8 mouse cellular contexts compared by ENCODE assay signal in the genomic region with DNA sequence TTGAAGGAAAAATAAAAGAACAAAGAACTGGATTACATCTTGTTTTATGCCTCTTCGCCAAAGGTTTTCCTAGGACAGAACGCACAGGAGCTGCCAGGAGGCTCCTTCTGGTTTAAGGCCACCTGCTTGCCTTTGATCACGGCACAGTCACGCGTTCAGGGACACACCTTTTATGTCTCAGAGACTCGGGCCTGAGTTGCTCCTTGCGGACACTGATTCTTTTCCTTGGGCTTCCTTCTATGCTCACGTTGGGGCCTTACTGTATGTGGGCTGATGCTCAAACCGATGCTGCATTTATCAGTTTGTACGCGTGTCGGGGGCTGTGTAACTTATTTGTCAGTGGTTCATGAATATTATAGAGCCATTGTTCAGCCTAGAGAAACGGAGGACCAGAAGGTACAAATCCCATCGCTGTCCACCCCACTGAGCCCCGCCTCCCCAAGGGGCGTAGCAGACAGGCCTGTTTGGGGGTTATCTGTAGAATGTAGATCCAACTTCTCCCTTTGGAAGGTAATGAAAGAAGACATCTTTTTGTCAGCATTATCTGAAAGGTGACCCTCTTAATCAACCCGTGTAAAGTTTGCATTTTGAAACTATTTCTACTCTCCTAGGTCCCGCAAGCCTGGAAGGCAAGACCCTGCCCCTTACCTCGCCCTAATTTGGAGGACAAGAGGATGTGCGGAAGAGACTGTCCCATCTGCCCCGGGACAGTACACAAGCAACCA. TPM values are rescaled to one million over a fixed set of nuclear protein-coding genes. Genes with fewer than 3 reads are reported as not detected.
A peak's percentile ranks its signal among the peaks of the same experiment; 100 is the strongest.
DNase-seq lines count a peak whose midpoint lies in the region; ATAC-seq and TF ChIP-seq lines count a peak whose summit lies in the region.

No protein-coding gene starts in this region.

- no peak overlapping the region for H3K27ac ChIP-seq in forebrain, embryonic 14.5 days (ENCODE audit: low read depth, low read length)
- H3K27ac ChIP-seq in limb, embryonic 11.5 days (replicated peaks; ENCODE audit: low read depth, low read length), result no peak overlapping the region
- H3K27ac ChIP-seq in neural tube, embryonic 14.5 days (ENCODE audit: low read depth, low read length), result no peak overlapping the region

- no peak for TF ChIP-seq CTCF in lung, adult 2 months (IDR thresholded peaks at IDR 0.05; ENCODE audit: insufficient read depth, low read length)

- H3K4me1 ChIP-seq in lung, adult 2 months (ENCODE audit: control insufficient read depth, insufficient read depth, low read length), result no peaks in the 10 kb centered on the region; the same call in 1 of the 2 replicates
- H3K4me1 ChIP-seq in forebrain, embryonic 14.5 days (ENCODE audit: control insufficient read depth, insufficient read depth, low read length), result peaks cover 7% of the 10 kb centered on the region
- no peaks in the 10 kb centered on the region for H3K4me1 ChIP-seq in limb, embryonic 11.5 days (ENCODE audit: control insufficient read depth, insufficient read depth, low read length)
- peaks cover 6% of the 10 kb centered on the region for H3K4me1 ChIP-seq in neural tube, embryonic 14.5 days (ENCODE audit: control insufficient read depth, insufficient read depth, low read length)

- H3K9ac ChIP-seq in forebrain, embryonic 14.5 days (ENCODE audit: low read length), result peak overlapping the region; percentile 49
- peak overlapping the region; percentile 30; the same call in 1 of the 2 replicates for H3K9ac ChIP-seq in limb, embryonic 11.5 days (ENCODE audit: low read length)
- H3K9ac ChIP-seq in neural tube, embryonic 14.5 days (replicated peaks; ENCODE audit: low read depth, low read length), result no peak overlapping the region

- no peaks in the 10 kb centered on the region for H3K9me3 ChIP-seq in forebrain, embryonic 14.5 days (replicated peaks; ENCODE audit: control insufficient read depth, low read length)
- no peaks in the 10 kb centered on the region for H3K9me3 ChIP-seq in limb, embryonic 11.5 days (ENCODE audit: control insufficient read depth, low read length)
- no peaks in the 10 kb centered on the region for H3K9me3 ChIP-seq in neural tube, embryonic 14.5 days (ENCODE audit: control insufficient read depth, low read length)

- H3K36me3 ChIP-seq in forebrain, embryonic 14.5 days (ENCODE audit: control insufficient read depth, insufficient read depth, low read length), result no peaks in the 10 kb centered on the region
- no peaks in the 10 kb centered on the region for H3K36me3 ChIP-seq in limb, embryonic 11.5 days (ENCODE audit: control insufficient read depth, insufficient read depth, low read length)
- H3K36me3 ChIP-seq in neural tube, embryonic 14.5 days (ENCODE audit: control insufficient read depth, insufficient read depth, low read length), result no peaks in the 10 kb centered on the region

- ATAC-seq in forebrain, embryonic 14.5 days, result 0 out of 2 replicates have a peak, but pooled peaks have one; percentile 2
- ATAC-seq in limb, embryonic 11.5 days (ENCODE audit: insufficient number of reproducible peaks, low FRiP score, low TSS enrichment, low read depth), result no peak; the same call in 1 of the 2 replicates
- 0 out of 2 replicates have a peak, but pooled peaks have one; percentile 44 for ATAC-seq in neural tube, embryonic 14.5 days (ENCODE audit: low read depth)

- WGBS in lung, adult 2 months, result 52% methylated on average over 21 of the region's 21 CpGs
- WGBS in forebrain, embryonic 14.5 days, result 22% methylated on average over 21 of the region's 21 CpGs
- WGBS in limb, embryonic 11.5 days, result 23% methylated on average over 21 of the region's 21 CpGs
- WGBS in neural tube, embryonic 14.5 days, result 25% methylated on average over 21 of the region's 21 CpGs

- peak overlapping the region; percentile 78 for H3K4me3 ChIP-seq in lung, adult 2 months (replicated peaks; ENCODE audit: extremely low read depth, low read depth, low read length)
- peak overlapping the region; percentile 31 for H3K4me3 ChIP-seq in forebrain, embryonic 14.5 days (ENCODE audit: low read depth, low read length)
- peak overlapping the region; percentile 39 for H3K4me3 ChIP-seq in limb, embryonic 11.5 days (ENCODE audit: low read depth, low read length)
- H3K4me3 ChIP-seq in neural tube, embryonic 14.5 days (ENCODE audit: low read depth, low read length), result peak overlapping the region; percentile 27; the same call in 1 of the 2 replicates

- peak overlapping the region; percentile 61 for H3K4me2 ChIP-seq in forebrain, embryonic 14.5 days (ENCODE audit: low read length)
- peak overlapping the region; percentile 90 for H3K4me2 ChIP-seq in limb, embryonic 11.5 days (ENCODE audit: low read depth, severe bottlenecking)
- H3K4me2 ChIP-seq in neural tube, embryonic 14.5 days (ENCODE audit: low read depth, low read length), result peak overlapping the region; percentile 60

- no peak for TF ChIP-seq POLR2A in lung, adult 2 months (IDR thresholded peaks at IDR 0.05; ENCODE audit: borderline replicate concordance, extremely low read depth, low read depth, low read length)

- H3K27me3 ChIP-seq in forebrain, embryonic 14.5 days (replicated peaks; ENCODE audit: control insufficient read depth, insufficient read depth, low read length), result 0 out of 2 replicates have a peak, but pooled peaks cover 5% of the 10 kb centered on the region
- H3K27me3 ChIP-seq in limb, embryonic 11.5 days (ENCODE audit: control insufficient read depth, insufficient read depth, low read length), result no peaks in the 10 kb centered on the region
- no peaks in the 10 kb centered on the region for H3K27me3 ChIP-seq in neural tube, embryonic 14.5 days (ENCODE audit: control insufficient read depth, insufficient read depth, low read length)

- no peak for DNase-seq in lung, adult 2 months
- DNase-seq in lung, postnatal 14 days, result no peak
- no peak for DNase-seq in forebrain, embryonic 14.5 days (ENCODE audit: low spot score)
- no peak for DNase-seq in limb, embryonic 11.5 days (ENCODE audit: low spot score)
- DNase-seq in ovary, adult 18-20 months (ENCODE audit: low spot score), result no peak
- no peak for DNase-seq in thymus, postnatal 4 days
- DNase-seq in spleen, adult 18-20 months, result no peak

RNA-seq across cellular contexts. Expression of gene Pla2r1, which starts 0.8 kb away (rescaled TPM):
- polyA plus RNA-seq in lung, adult 2 months (2012; rRNA removed), result 9.3 and 14.1 TPM in 2 replicates
- 0.24 and 0.28 TPM in 2 replicates for polyA plus RNA-seq in forebrain, embryonic 14.5 days (2014; fragmentation: Nextera tagmentation; extraction: Ambion mirVana)
- 1.1 and 1.4 TPM in 2 replicates for polyA plus RNA-seq in limb, embryonic 11.5 days (2014; fragmentation: Nextera tagmentation; extraction: Ambion mirVana)
- polyA plus RNA-seq in neural tube, embryonic 14.5 days (2014; fragmentation: Nextera tagmentation; extraction: Ambion mirVana), result 0.51 and 1.1 TPM in 2 replicates

Comparison
In these comparisons a context has a peak if more than half of its experiments do, and no peak if none do; other contexts are left out.
1. H3K4me3 ChIP-seq: peak in every context shown above with its lines; median percentile 78 in lung, adult 2 months; 39 in limb, embryonic 11.5 days; 31 in forebrain, embryonic 14.5 days; 27 in neural tube, embryonic 14.5 days.